Mouse (Mus musculus): Measurements from ENCODE around the gene Ovgp1.

DNA sequence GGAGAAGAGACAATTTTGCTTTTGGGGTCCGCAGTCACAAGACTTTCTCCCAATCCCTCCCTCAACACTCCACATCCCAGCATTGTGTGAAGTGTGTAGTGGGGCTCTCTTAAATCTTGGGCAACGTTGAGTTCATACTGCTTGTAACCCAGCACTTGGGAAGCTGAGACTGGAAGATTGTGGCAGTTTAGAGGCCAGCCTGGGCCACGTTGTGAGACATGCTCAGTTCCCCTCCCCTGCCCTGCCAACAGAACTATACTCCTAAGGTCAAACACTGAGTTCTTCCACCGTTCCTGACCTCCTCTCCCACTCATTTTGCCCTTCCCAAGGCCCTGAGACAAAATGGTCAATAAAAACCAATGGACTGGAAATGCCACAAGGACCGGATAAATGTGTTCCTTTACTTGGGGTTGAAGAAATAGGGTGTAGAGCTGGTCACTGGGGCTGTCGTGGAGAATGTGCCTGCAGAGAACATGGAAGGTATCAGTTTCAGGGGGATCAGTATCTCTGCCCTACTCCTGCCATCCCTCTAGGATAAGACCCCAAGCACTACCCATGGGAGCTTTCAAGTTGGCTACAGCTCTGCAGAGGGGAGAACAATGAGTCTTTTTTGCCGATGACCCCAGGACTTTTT, 45.8 kb upstream of the Ovgp1 start:
- TF ChIP-seq GATA1 (IDR thresholded peaks at IDR 0.05; ENCODE audit: low read length) (no peak), TAL1 (IDR thresholded peaks at IDR 0.05; ENCODE audit: low read length) (no peak)
